Mouse (Mus musculus) gastrocnemius, postnatal 10 days (tissue): ENCODE measurements around the gene Dnajc16. TPM values are rescaled to one million over a fixed set of nuclear protein-coding genes. Genes with fewer than 3 reads are reported as not detected.

ENCODE experiments used
- DNase-seq: peaks from one replicate; pipeline ENCODE4 v3.0.0; 2021; ENCODE audit warnings: mixed read lengths
- total RNA-seq, 2 experiments: library from RNA; stranded (reverse); gene quantifications; 2 replicates each; pipeline ENCODE4 v1.2.3; 2021

Gene Dnajc16
- total RNA-seq, 2 experiments from 2014 or later = 8.6 to 9.1 TPM

DNA sequence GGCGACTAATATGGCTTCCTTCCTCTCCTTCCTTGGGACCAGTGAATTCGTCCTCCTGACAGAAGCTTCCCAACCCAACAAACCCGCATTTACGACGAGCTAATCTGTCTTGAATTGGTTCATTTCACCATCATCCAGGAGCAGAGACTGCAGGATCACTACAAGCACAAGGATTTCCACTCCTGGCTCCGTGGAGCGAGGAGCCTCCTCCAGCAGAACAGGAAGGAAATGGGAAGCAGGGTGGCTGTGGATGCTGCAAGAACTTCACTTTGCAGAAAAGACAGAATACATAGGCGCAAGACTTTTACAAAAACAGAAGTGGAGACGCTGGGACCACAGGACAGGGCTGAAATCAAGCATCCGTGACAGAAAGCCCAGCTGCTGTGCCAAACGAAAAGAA is 66.1 kb downstream of the Dnajc16 start:
- no peak for DNase-seq

GRCm38 (mm10) chr4:141723673-141724068 is 67.1 kb downstream of the Dnajc16 start:
- DNase-seq = no peak

- peak; percentile 94 for DNase-seq
These were observed 67.7 kb downstream of the Dnajc16 start, which contains the start of gene Ddi2 for GRCm38 (mm10) chr4:141722731-141723672. Gene Ddi2, minus strand, starts transcription at chr4:141723419.

GRCm38 (mm10) chr4:141721961-141722360 is 68.8 kb downstream of the Dnajc16 start:
- DNase-seq = no peak

DNA sequence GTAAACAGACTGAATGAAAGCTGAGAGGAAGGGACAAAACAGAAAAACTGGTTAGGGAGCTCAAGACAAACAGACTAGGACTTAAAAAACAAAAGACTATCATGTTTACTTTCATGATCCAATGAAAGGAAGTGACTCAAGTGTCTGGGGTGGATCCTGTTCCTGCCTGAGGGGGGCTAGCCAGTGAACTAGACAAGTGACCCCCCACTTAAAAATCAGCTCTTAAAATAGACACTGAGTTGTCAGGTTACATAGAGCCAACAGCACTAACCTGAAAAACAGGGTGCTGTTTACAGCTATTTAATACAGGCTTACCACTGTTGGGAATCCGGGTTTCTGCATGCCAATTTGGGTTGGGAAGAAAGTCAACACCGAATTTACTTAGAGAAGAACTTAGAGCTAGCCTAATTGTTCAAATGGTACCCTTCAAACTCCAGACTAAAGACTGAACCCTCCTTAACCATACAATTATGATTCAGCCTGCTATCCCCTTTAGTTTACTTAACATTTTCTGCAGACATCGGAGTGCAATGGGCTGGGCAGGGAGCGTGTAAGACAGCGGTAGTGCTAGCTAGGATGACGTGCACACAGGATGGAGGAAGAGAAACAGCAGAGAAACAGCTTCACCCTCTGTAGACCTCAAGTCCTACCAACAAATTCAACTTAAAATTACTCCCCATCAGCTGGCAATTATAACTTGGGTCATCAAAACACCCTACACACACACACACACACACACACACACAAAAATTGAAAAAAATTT is 69.8 kb downstream of the Dnajc16 start:
- DNase-seq = no peak

DNA sequence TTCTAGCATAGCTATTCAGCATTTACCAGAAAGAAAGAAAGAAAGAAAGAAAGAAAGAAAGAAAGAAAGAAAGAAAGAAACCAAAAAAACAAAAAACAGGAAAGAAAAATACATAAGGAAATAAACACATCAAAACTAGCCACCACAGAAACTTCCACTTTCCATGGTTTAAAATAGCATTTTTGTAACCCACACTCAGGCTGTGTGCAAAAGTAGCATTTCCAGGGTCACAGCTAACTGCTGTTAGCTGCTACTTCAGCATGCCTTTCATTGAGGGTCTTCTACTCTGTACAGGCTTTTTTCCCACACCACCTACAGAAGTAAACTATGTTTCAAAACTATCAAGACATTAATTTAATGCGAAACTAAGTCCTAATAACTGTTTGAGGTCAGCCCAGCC is 71.4 kb downstream of the Dnajc16 start:
- no peak for DNase-seq

DNA sequence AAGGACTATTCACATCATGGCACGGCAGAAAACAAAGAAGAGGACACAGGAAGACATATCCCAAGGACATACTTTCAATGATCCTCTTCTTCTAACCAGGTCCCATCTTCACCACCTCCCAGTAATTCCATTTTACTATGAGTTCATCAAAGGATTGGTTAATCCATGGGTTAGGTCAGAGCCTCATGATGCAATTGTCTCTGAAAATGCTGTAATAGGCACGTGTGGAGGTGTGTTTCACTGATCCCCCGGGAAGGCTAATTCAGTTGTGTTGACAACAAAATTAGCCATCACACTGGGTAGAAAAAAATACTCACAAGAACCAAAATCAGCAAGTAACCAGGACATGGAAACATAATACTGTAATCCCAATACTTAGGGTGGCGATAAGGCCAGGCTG is 73.1 kb downstream of the Dnajc16 start:
- DNase-seq = no peak

GRCm38 (mm10) chr4:141715027-141715426 is 75.7 kb downstream of the Dnajc16 start:
- no peak for DNase-seq

GRCm38 (mm10) chr4:141713598-141714142 is 77.1 kb downstream of the Dnajc16 start:
- DNase-seq = no peak

- no peak for DNase-seq
These were observed 79.5 kb downstream of the Dnajc16 start for GRCm38 (mm10) chr4:141711250-141711649.

Other genes starting within 250 kb of the Dnajc16 start
- 1 to 10 TPM; 3.8 to 6.6 TPM for gene Fblim1, start 184.8 kb downstream of the Dnajc16 start, total RNA-seq
- gene Tmem82, start 172.3 kb downstream of the Dnajc16 start, total RNA-seq = 1 to 10 TPM; 1.7 to 2.2 TPM
- 10 to 100 TPM; 10.5 to 12.8 TPM for gene Slc25a34, start 167.1 kb downstream of the Dnajc16 start, total RNA-seq
- gene Plekhm2, start 126.0 kb downstream of the Dnajc16 start, total RNA-seq = 10 to 100 TPM; 26.8 to 29.3 TPM
- 1 to 10 TPM; 2.8 to 5.5 TPM for gene Rsc1a1, start 105.3 kb downstream of the Dnajc16 start, total RNA-seq
- gene Ddi2, start 67.5 kb downstream of the Dnajc16 start, total RNA-seq = 10 to 100 TPM; 41.8 to 44.7 TPM
- gene Agmat, start 44.3 kb downstream of the Dnajc16 start, total RNA-seq = 1 to 10 TPM in 1 of 2 experiments, under 1 TPM in 1; 0.78 to 1.2 TPM
- gene Casp9, start 2.7 kb upstream of the Dnajc16 start, total RNA-seq = 1 to 10 TPM; 5.6 to 8.0 TPM
- gene Cela2a, start 35.2 kb upstream of the Dnajc16 start, total RNA-seq = not detected
- not detected for gene Ctrc, start 55.4 kb upstream of the Dnajc16 start, total RNA-seq
- 10 to 100 TPM; 26.2 to 31.6 TPM for gene Efhd2, start 84.0 kb upstream of the Dnajc16 start, total RNA-seq
- gene Fhad1, start 224.2 kb upstream of the Dnajc16 start, total RNA-seq = 1 to 10 TPM; 2.1 to 4.5 TPM